Mouse (Mus musculus) hindbrain, embryonic 12.5 days (tissue): ENCODE data around the gene Pml. TPM values are rescaled to one million over a fixed set of nuclear protein-coding genes. Genes with fewer than 3 reads are reported as not detected.

Experiments used
- microRNA-seq: library from miRNA; unstranded; fragments of <30 nt; microRNA quantifications from one replicate; pipeline ENCODE4, GENCODE M21; 2017
- polyA plus RNA-seq: library from polyadenylated mRNA; unstranded; fragments of >200 nt; fragmentation: Nextera tagmentation; extraction: Ambion mirVana; gene quantifications from 2 replicates; pipeline ENCODE4 v1.2.1, GENCODE M21; 2016

The Pml gene
- polyA plus RNA-seq, 1 experiment from 2014 or later: 10.1 TPM

Small RNAs within 50 kb of the gene (microRNA-seq; reads per million reads assigned to microRNA genes)
- not detected for gene Mir6385

Other genes starting within 250 kb of the Pml start
- 0.17 and 0.38 TPM in 2 replicates for gene Cyp11a1, start 243.4 kb downstream of the Pml start, polyA plus RNA-seq
- 14.8 and 17.6 TPM in 2 replicates for gene Stra6, start 186.0 kb downstream of the Pml start, polyA plus RNA-seq
- gene Ccdc33, start 131.0 kb downstream of the Pml start, polyA plus RNA-seq: 1.0 and 1.5 TPM in 2 replicates
- 47.8 and 59.3 TPM in 2 replicates for gene Islr, start 45.5 kb downstream of the Pml start, polyA plus RNA-seq
- gene Islr2, start 45.5 kb downstream of the Pml start, polyA plus RNA-seq: 9.2 and 10.4 TPM in 2 replicates
- gene Stoml1, start 3.4 kb upstream of the Pml start, polyA plus RNA-seq: 63.0 and 67.8 TPM in 2 replicates
- gene Loxl1, start 63.4 kb upstream of the Pml start, polyA plus RNA-seq: 19.2 and 23.8 TPM in 2 replicates
- gene Tbc1d21, start 120.7 kb upstream of the Pml start, polyA plus RNA-seq: not detected in 2 replicates
- gene Insyn1, start 238.8 kb upstream of the Pml start, polyA plus RNA-seq: 5.2 and 5.6 TPM in 2 replicates